Mouse (Mus musculus) small intestine, adult 10 weeks (tissue): ENCODE results near the gene Olfr53. TPM values are rescaled to one million over a fixed set of nuclear protein-coding genes. Genes with fewer than 3 reads are reported as not detected.

ENCODE experiments used
- polyA plus RNA-seq: library from polyadenylated mRNA; stranded (reverse); fragments of 350-450 nt; fragmentation: Illumina TruSeq; extraction: RNeasy Lipid Tissue Mini Kit (QIAGEN cat#74804); gene quantifications from one replicate; pipeline ENCODE4 v1.2.3, GENCODE M21; 2014; ENCODE audit warnings: low replicate concordance

The Olfr53 gene
- polyA plus RNA-seq, result not detected

DNA sequence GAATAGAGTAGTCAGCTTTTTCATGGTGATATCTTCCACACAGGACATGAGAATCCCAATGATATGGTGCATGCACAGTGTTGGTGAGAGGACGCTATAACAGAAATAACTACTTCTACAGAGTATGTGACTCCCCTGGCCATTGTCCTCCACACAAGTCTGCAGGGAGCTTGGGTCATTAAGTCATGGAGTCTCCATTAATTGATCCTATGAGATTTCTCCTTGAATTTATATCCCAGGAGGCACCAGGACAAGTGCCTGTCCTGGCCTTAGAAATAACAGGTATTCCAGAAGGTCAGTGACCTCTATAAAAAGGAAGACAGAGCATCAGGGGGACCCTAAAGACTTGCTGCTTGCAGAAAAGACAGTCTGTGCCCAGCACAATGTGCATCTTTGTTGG, at the start of gene Olfr53:
Gene Olfr53 (plus strand): TSS at position 301 of the 400 bp plus-strand sequence.

DNA sequence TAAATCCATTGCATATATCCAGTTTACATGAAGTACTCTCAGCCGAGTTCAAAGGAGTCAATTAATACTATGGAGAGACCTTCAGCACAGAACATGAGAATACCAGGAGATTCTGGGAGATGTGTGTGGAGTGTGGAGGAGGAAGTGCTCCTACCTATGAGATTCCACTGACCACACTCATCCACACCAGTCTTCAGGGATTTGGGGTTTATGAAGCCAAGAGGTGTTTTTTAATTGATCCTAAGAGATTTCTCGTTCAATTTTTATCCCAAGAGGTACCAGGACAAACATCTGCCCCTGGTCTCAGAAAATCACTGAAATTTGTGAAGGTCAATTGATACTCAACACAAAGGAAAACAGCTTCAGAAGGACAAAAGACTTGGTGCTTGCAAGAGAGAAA, 45.3 kb upstream of the Olfr53 start, which contains the start of gene Olfr46:
Gene Olfr46 (plus strand): TSS at position 301 of the 400 bp plus-strand sequence.

DNA sequence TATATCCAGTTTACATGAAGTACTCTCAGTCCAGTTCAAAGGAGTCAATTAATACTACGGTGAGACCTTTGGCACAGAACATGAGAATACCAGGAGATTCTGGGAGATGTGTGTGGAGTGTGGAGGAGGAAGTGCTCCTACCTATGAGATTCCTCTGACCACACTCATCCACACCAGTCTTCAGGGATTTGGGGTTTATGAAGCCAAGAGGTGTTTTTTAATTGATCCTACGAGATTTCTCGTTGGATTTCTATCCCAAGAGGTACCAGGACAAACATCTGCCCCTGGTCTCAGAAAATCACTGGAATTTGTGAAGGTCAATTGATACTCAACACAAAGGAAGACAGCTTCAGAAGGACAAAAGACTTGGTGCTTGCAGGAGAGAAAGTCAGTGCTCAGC, 17.6 kb upstream of the Olfr53 start, which contains the start of gene Olfr61:
Gene Olfr61 (plus strand): TSS at position 301 of the 400 bp plus-strand sequence.

DNA sequence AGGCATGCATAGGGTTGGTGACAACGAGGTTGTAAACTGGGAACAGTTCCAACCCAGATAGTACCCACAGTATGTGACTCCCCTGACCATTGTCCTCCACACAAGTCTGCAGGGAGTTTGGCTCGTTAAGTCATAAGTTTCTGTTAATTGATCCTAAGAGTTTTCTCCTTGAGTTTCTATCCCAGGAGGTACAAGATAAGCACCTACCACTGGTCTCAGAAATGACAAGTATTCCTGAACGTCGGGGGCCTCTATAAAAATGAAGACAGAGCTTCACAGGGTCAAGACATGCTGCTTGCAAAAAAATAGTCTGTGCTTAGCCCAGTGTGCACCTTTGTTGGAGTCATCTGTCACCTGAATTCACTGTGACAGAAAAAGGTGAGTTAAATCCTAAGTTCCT, 13.4 kb downstream of the Olfr53 start, which contains the start of gene Olfr539:
Gene Olfr539 (plus strand): TSS at position 301 of the 400 bp plus-strand sequence.

DNA sequence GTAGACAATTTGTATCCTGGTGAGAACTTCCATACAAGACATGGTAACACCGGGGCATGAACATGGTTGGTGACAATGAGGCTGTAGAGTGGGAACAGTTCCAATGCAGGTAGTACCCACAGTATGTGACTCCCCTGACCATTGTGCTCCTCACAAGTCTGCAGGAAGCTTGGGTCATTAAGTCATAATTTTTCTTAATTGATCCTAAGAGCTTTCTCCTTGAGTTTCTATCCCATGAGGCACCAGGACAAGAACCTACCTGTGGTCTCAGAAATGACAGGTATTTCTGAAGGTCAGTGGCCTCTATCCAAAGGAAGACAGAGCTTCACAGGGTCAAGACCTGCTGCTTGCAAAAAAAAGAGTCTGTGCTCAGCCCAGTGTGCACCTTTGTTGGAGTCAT, 35.4 kb downstream of the Olfr53 start, which contains the start of gene Olfr45:
Gene Olfr45 (plus strand): TSS at position 301 of the 400 bp plus-strand sequence.

DNA sequence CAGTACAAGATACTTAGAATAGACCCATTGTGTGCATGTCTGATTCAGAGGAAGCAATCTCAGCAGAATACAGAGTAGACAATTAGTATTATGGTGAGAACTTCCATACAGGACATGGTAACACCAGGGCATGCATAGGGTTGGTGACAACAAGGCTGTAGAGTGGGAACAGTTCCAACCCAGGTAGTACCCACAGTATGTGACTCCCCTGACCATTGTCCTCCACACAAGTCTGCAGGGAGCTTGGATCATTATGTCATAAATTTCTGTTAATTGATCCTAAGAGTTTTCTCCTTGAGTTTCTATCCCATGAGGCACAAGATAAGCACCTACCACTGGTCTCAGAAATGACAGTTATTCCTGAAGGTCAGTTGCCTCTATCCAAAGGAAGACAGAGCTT, 50.7 kb downstream of the Olfr53 start, which contains the start of gene Olfr541:
Gene Olfr541 (plus strand): TSS at position 301 of the 400 bp plus-strand sequence.

Other genes starting within 250 kb of the Olfr53 start
- not detected for gene Olfr531, start 243.5 kb upstream of the Olfr53 start, polyA plus RNA-seq
- gene Olfr532, start 224.8 kb upstream of the Olfr53 start, polyA plus RNA-seq, result not detected
- not detected for gene Olfr533, start 183.1 kb upstream of the Olfr53 start, polyA plus RNA-seq
- gene Olfr535, start 162.2 kb upstream of the Olfr53 start, polyA plus RNA-seq, result not detected
- not detected for gene Olfr536, start 139.1 kb upstream of the Olfr53 start, polyA plus RNA-seq
- gene Olfr538, start 78.6 kb upstream of the Olfr53 start, polyA plus RNA-seq, result not detected
- not detected for gene Olfr46, start 45.2 kb upstream of the Olfr53 start, polyA plus RNA-seq
- not detected for gene Olfr61, start 17.5 kb upstream of the Olfr53 start, polyA plus RNA-seq
- gene Olfr539, start 13.5 kb downstream of the Olfr53 start, polyA plus RNA-seq, result not detected
- not detected for gene Olfr45, start 35.5 kb downstream of the Olfr53 start, polyA plus RNA-seq
- not detected for gene Olfr541, start 50.8 kb downstream of the Olfr53 start, polyA plus RNA-seq
- gene Cyp2e1, start 117.3 kb downstream of the Olfr53 start, polyA plus RNA-seq, result 17.1 TPM
- gene Syce1, start 141.4 kb downstream of the Olfr53 start, polyA plus RNA-seq, result not detected
- gene Zfp941, start 175.7 kb downstream of the Olfr53 start, polyA plus RNA-seq, result 0.48 TPM
- gene Urah, start 188.6 kb downstream of the Olfr53 start, polyA plus RNA-seq, result 11.9 TPM
- gene Scgb1c1, start 199.1 kb downstream of the Olfr53 start, polyA plus RNA-seq, result not detected
- not detected for gene Odf3, start 201.4 kb downstream of the Olfr53 start, polyA plus RNA-seq
- not detected for gene Gm45785, start 209.9 kb downstream of the Olfr53 start, polyA plus RNA-seq
- gene Ric8a, start 210.5 kb downstream of the Olfr53 start, polyA plus RNA-seq, result 3.7 TPM
- gene Bet1l, start 211.1 kb downstream of the Olfr53 start, polyA plus RNA-seq, result 0.78 TPM
- gene Psmd13, start 235.5 kb downstream of the Olfr53 start, polyA plus RNA-seq, result 132 TPM
- gene Sirt3, start 235.9 kb downstream of the Olfr53 start, polyA plus RNA-seq, result 3.8 TPM